Mouse (Mus musculus): Measurements from ENCODE around the gene Morc4.

DNA sequence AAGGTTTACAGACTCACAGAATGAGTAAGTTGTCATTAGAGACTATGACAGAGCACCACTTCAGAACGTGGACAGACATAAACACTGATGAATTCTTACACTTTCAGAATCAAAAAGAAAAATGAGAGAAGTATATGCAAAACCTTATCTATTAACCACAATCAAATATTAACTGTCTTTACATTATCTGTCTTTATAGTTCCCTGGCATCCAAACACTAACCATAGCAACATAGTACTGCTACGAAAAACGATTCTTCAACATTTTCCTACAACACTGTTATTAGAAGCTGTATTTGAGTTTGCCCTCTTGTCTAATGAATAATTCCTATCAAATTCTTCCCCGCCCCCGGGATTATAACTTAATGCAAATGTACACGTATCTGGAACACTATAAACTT lies 30.4 kb downstream of the Morc4 start:
- no peak for TF ChIP-seq CTCF (IDR thresholded peaks at IDR 0.05; ENCODE audit: insufficient read depth, low read length)
- TF ChIP-seq POLR2A (IDR thresholded peaks at IDR 0.05; ENCODE audit: borderline replicate concordance, extremely low read depth, low read depth, low read length): no peak
